Mouse (Mus musculus) liver, adult 2 months (tissue): ENCODE measurements around the gene Aimp2. TPM values are rescaled to one million over a fixed set of nuclear protein-coding genes. Genes with fewer than 3 reads are reported as not detected.

Source experiments
- DNase-seq: peaks from one replicate; pipeline ENCODE4 v3.0.0-alpha.2; 2011; ENCODE audit warnings: low read depth, low spot score; ENCODE audit errors: extremely low read depth
- H3K27ac ChIP-seq: fragments of 200-500 bp; replicated peaks from 2 replicates; pipeline ENCODE4 v1.5.1; 2012; ENCODE audit warnings: low read depth, mild to moderate bottlenecking, control low read depth, inconsistent platforms, low read length; ENCODE audit not compliant: insufficient read depth
- H3K27me3 ChIP-seq: fragments of 200-500 bp; 2 replicates; pipeline ENCODE4 v1.6.1; 2012; ENCODE audit warnings: mild to moderate bottlenecking, moderate library complexity, low read length, inconsistent platforms; ENCODE audit not compliant: control insufficient read depth, insufficient read depth
- H3K36me3 ChIP-seq: fragments of 200-500 bp; 2 replicates; pipeline ENCODE4 v1.6.1; 2012; ENCODE audit warnings: low read length, inconsistent platforms; ENCODE audit not compliant: control insufficient read depth, insufficient read depth
- H3K4me1 ChIP-seq: fragments of 200-500 bp; 2 replicates; pipeline ENCODE4 v1.6.1; 2011; ENCODE audit warnings: low read length; ENCODE audit not compliant: control insufficient read depth, insufficient read depth
- H3K4me3 ChIP-seq: fragments of 200-500 bp; 2 replicates; pipeline ENCODE4 v1.5.1; 2011; ENCODE audit warnings: low read depth, mild to moderate bottlenecking, control low read depth, low read length, moderate library complexity; ENCODE audit not compliant: insufficient read depth
- H3K79me2 ChIP-seq: fragments of 200-500 bp; 2 replicates; pipeline ENCODE4 v1.6.1; 2012; ENCODE audit warnings: inconsistent platforms, mild to moderate bottlenecking, low read length, moderate library complexity; ENCODE audit not compliant: control insufficient read depth, insufficient read depth
- H3K9ac ChIP-seq: fragments of 200-500 bp; 2 replicates; pipeline ENCODE4 v1.6.1; 2012; ENCODE audit warnings: low read depth, mild to moderate bottlenecking, control low read depth, inconsistent platforms, low read length
- CTCF ChIP-seq: fragments of 200-500 bp; IDR thresholded peaks from 2 replicates; pipeline ENCODE4 v1.5.1; 2011; ENCODE audit warnings: low read depth, low read length, control low read depth
- POLR2A ChIP-seq: fragments of 200-500 bp; IDR thresholded peaks from 2 replicates; pipeline ENCODE4 v1.6.1; 2011; ENCODE audit warnings: low read length, control low read depth; ENCODE audit not compliant: insufficient read depth; ENCODE audit errors: extremely low read depth
- WGBS: fragments of 180-500 bp; shearing (Covaris S2); methylation state at CpG from one replicate; pipeline ENCODE4 v1.1.7; 2018; 5-methylcytosine and 5-hydroxymethylcytosine counted together
- polyA plus RNA-seq: library from polyadenylated mRNA; depleted of rRNA; stranded (reverse); fragments of >200 nt; gene quantifications from 2 replicates; pipeline ENCODE4 v1.2.3, GENCODE M21; 2012; rRNA removed
- total RNA-seq: library from RNA; depleted of rRNA; stranded (reverse); fragments of >200 nt; gene quantifications from 2 replicates; pipeline ENCODE4 v1.2.3, GENCODE M21; 2014; rRNA removed

The Aimp2 gene
- total RNA-seq (10.3 and 12.2 TPM in 2 replicates), polyA plus RNA-seq (20.0 and 25.3 TPM in 2 replicates)

DNA sequence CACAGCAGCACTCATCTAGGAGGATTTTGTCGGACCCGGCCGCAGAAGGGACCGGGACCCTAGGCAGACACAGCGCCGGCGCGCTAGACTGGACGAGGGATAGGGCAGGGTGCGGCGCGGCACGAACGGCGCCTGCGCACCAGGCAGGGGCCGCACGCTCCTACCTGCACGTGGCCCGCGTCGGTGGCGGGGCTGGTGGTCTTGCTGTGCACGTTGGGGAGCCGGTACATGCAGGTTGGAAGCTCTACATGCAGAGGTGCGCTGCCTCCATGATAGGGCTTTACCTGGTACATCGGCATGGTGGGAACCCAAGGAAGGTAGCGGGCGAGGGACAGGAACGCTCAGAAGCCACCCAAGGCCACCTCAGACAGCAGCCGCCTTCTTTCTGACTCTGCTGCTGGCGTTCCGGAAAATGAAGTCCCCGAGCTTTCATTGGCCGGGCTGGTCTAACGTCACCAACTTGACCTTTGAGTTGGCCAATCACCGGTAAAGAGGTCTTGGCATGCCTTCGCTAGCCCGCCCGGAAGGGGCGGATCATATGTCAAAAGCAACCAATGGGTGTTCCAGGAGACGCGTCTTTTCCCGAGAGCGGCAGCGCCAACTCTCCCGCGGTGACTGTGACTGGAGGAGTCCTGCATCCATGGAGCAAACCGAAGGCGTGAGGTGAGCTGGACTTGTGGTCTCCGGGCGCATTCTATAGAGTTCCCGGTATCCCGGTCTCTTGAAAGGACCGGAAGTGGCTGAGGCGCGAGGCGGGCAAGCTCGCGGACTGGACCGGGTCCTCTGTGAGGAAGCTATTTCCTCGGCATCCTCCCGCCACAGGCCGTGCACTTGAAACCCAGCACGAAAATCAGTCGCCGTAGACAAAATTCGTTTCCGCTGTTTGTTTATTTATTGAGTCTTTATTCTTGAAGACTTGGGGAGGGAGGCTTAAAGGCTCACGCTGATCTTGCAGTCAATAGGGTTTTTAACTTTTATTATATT lies at the start of gene Aimp2, which contains the start of gene Pms2:
Aimp2 (minus strand) TSS at position 431 of the 984 bp plus-strand sequence.
Pms2 (plus strand) TSS at position 548 of the 984 bp plus-strand sequence.
- under 1% methylated on average over 70 of the region's 70 CpGs for WGBS

DNA sequence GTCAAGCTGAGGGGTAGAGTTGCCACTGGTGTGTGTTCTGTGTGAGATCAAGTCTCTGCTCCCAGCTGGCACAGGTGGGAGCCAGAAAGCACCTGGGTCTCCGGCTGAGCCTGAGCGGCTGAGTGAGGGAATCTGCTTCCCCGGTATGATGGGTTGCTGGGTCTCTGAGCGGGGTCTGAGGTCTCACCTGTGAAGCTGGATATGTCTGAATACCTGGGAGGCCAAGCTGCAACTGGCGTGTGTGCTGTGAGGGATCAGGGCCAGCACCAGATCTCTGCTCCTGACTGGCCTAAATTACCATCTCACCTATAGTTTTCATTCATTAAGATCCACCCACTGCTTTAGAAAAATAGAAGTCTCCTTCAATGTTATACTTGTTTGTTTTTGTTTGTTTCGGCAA lies 47.5 kb upstream of the Aimp2 start:
- no peaks in the 10 kb centered on the region for H3K79me2 ChIP-seq
- TF ChIP-seq POLR2A: no peak
- TF ChIP-seq CTCF: no peak
- WGBS: 92% methylated on average over 6 of the region's 6 CpGs
- H3K36me3 ChIP-seq: no peaks in the 10 kb centered on the region
- no peaks in the 10 kb centered on the region for H3K4me1 ChIP-seq
- H3K9ac ChIP-seq: no peak overlapping the region
- no peak for DNase-seq
- H3K4me3 ChIP-seq: no peak overlapping the region
- no peak overlapping the region for H3K27ac ChIP-seq
- no peaks in the 10 kb centered on the region for H3K27me3 ChIP-seq

More for the DNA sequence above, at the start of gene Aimp2, which contains the start of gene Pms2:
- peak within 1 kb of the TSS; percentile 57 for H3K9ac ChIP-seq
- peak within 1 kb of the TSS; percentile 40 for H3K27ac ChIP-seq
- H3K36me3 ChIP-seq: no peaks in the 10 kb centered on the region
- peaks cover 2% of the 10 kb centered on the region; the same call in 1 of the 2 replicates for H3K4me1 ChIP-seq
- peak; percentile 96 for DNase-seq
- TF ChIP-seq POLR2A: no peak
- no peak for TF ChIP-seq CTCF
- H3K27me3 ChIP-seq: no peaks in the 10 kb centered on the region
- H3K4me3 ChIP-seq: peak within 1 kb of the TSS; percentile 68
- H3K79me2 ChIP-seq: peaks cover 5% of the 10 kb centered on the region; the same call in 1 of the 2 replicates

DNA sequence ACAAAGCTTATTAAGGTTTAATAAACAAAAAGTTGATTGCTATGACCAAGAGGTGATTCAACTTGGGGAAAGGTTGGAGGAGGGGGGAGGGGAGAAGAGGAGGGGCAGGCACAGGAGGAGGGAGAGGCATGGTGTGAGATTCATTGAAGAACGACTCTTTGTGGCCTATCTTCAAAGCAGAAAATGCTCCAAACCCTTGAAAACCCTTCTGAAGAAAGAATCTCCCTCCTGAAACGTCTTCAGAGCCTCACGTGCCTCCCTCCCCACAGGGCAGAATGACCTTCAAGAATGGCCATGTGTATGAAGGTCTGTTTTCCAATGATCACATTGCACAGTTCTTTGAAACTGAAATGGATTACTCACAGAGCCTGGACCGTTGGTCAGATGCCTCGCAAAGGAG lies 40.4 kb upstream of the Aimp2 start:
- Histone ChIP-seq H3K27me3 (no peaks in the 10 kb centered on the region), H3K4me1 (no peaks in the 10 kb centered on the region), H3K27ac (no peak overlapping the region), H3K4me3 (no peak overlapping the region), H3K79me2 (no peaks in the 10 kb centered on the region), H3K36me3 (no peaks in the 10 kb centered on the region), H3K9ac (no peak overlapping the region)
- 60% methylated on average over 5 of the region's 5 CpGs for WGBS
- TF ChIP-seq CTCF: no peak
- no peak for DNase-seq

DNA sequence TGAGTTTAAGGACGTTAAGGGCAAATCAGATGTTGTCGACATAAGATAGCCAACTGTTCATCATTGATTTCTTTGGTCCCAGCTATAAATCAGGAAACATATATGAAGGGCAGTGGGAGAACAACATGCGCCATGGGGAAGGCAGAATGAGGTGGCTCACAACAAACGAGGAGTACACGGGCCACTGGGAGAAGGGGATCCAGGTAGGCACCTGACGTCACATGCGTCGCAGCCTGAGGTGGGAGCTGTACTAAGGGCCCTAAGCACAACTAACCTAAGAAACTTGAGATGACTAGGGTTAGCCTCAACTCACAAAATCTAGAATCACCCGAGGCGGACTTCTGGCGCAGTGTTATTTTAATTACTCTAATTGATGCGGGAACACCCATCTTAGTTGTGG lies 38.7 kb upstream of the Aimp2 start:
- Histone ChIP-seq H3K27me3 (no peaks in the 10 kb centered on the region), H3K79me2 (no peaks in the 10 kb centered on the region), H3K27ac (no peak overlapping the region), H3K4me3 (no peak overlapping the region), H3K4me1 (no peaks in the 10 kb centered on the region), H3K9ac (no peak overlapping the region), H3K36me3 (no peaks in the 10 kb centered on the region)
- 89% methylated on average over 12 of the region's 12 CpGs for WGBS
- DNase-seq: no peak
- TF ChIP-seq POLR2A (no peak), CTCF (no peak)

DNA sequence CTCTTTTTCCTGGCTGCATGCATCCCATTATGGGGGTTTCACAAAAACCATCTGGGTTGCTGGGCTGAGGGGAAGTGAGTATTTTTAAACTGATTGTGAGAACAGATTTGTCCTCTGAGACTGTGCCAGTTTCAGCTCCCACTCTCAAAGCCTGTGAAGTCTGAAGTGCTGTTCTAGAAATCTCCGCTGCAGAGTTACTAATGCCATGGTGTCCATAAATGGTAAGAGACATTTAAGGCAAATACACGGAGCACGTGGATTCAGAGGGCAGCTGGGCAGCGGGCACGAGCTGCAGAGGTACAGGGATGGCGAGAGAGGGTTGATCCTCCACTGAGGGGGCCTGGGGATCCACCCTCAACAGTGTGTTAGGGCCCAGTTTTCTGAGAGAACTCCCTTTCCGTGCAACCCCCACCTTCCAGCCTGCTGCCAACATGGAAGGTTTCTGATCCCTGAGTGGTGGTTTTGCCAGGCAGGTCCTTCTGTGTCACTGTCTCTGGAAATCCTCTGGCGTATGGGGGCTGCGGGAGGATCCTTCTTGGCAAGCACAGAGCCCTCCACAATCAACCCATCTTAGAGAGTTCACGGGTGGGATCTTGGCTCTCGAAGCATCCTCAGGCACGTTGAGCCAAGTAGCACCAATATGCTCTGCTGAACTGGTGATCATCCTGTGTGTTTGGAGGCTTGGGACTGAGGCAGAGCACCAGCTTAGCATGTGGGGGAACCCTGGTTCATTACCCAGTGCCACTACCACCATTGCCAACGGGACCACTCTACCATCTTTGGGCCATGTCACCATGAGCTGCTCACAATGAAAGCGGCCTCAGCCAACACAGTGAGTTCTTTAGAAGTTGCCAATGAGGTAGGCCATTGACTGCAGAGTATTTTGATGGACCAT lies 33.8 kb upstream of the Aimp2 start:
- TF ChIP-seq POLR2A (no peak), CTCF (no peak)
- Histone ChIP-seq H3K27ac (no peak overlapping the region), H3K36me3 (no peaks in the 10 kb centered on the region), H3K9ac (no peak overlapping the region), H3K79me2 (no peaks in the 10 kb centered on the region), H3K4me1 (no peaks in the 10 kb centered on the region), H3K27me3 (no peaks in the 10 kb centered on the region), H3K4me3 (no peak overlapping the region)
- DNase-seq: no peak
- WGBS: 87% methylated on average over 14 of the region's 14 CpGs
